Mouse (Mus musculus) embryonic fibroblast, embryonic 13.5 days (primary cell): Measurements from ENCODE around the gene Ssr4.

Source experiments
- CTCF ChIP-seq: IDR thresholded peaks from 2 replicates; pipeline ENCODE4 v1.5.1; 2011; ENCODE audit warnings: mild to moderate bottlenecking, control low read depth, low read length, moderate library complexity, borderline replicate concordance; ENCODE audit not compliant: insufficient read depth
- POLR2A ChIP-seq: IDR thresholded peaks from 2 replicates; pipeline ENCODE4 v1.6.1; 2011; ENCODE audit warnings: low read depth, mild to moderate bottlenecking, control low read depth, low read length, moderate library complexity

- no peak for TF ChIP-seq CTCF
- TF ChIP-seq POLR2A: no peak
These were observed 47.7 kb upstream of the Ssr4 start for GRCm38 (mm10) chrX:73739151-73739550.
